Mouse (Mus musculus): Measurements from ENCODE around the gene Sema4d. TPM values are rescaled to one million over a fixed set of nuclear protein-coding genes. Genes with fewer than 3 reads are reported as not detected.

Gene Sema4d
- total RNA-seq, 1 experiment from 2014 or later: 134 TPM

Other genes starting within 250 kb of the Sema4d start
- gene Shc3, start 224.3 kb downstream of the Sema4d start, total RNA-seq (2017): not detected in 3 replicates
- gene Cks2, start 148.5 kb downstream of the Sema4d start, total RNA-seq (2017): 55.0 to 244 TPM (median 181 TPM) in 3 replicates
- gene Secisbp2, start 142.1 kb downstream of the Sema4d start, total RNA-seq (2017): 44.5 to 74.8 TPM (median 45.5 TPM) in 3 replicates
- gene Gadd45g, start 52.9 kb upstream of the Sema4d start, total RNA-seq (2017): 17.5 to 34.3 TPM (median 24.0 TPM) in 3 replicates